Mouse (Mus musculus) stomach, postnatal 0 days (tissue): ENCODE results near the gene Fgfr2. TPM values are rescaled to one million over a fixed set of nuclear protein-coding genes. Genes with fewer than 3 reads are reported as not detected.

Experiments
- ATAC-seq: fragments of 200-750 bp; cut with Nextera tagmentation; 2 replicates; pipeline ENCODE4 v1.8.0; 2017; ENCODE audit not compliant: low FRiP score, low TSS enrichment
- DNase-seq: peaks from one replicate; pipeline ENCODE4 v3.0.0-alpha.2; 2016; ENCODE audit warnings: low spot score
- H3K27ac ChIP-seq: fragments of 300-500 bp; sonication (generic); replicated peaks from 2 replicates; pipeline ENCODE4 v1.5.1; 2014; ENCODE audit warnings: mild to moderate bottlenecking, control low read depth
- H3K27me3 ChIP-seq: fragments of 300-500 bp; sonication (generic); 2 replicates; pipeline ENCODE4 v1.6.1; 2014; ENCODE audit warnings: low read length; ENCODE audit not compliant: control insufficient read depth, insufficient read depth
- H3K36me3 ChIP-seq: fragments of 300-500 bp; sonication (generic); 2 replicates; pipeline ENCODE4 v1.6.1; 2014; ENCODE audit warnings: low read length, mixed read lengths; ENCODE audit not compliant: control insufficient read depth, insufficient read depth
- H3K4me1 ChIP-seq: fragments of 300-500 bp; sonication (generic); replicated peaks from 2 replicates; pipeline ENCODE4 v1.6.1; 2014; ENCODE audit warnings: antibody characterized with exemption; ENCODE audit not compliant: control insufficient read depth, insufficient read depth
- H3K4me2 ChIP-seq: fragments of 300-500 bp; sonication (generic); replicated peaks from 2 replicates; pipeline ENCODE4 v1.6.1; 2014; ENCODE audit warnings: low read depth, mild to moderate bottlenecking, control low read depth, moderate library complexity
- H3K4me3 ChIP-seq: fragments of 300-500 bp; sonication (generic); 2 replicates; pipeline ENCODE4 v1.5.1; 2014; ENCODE audit warnings: low read depth, low read length, control low read depth
- H3K9ac ChIP-seq: fragments of 300-500 bp; sonication (generic); 2 replicates; pipeline ENCODE4 v1.6.1; 2014; ENCODE audit warnings: mild to moderate bottlenecking, low read length, control low read depth, mixed read lengths
- H3K9me3 ChIP-seq: fragments of 300-500 bp; sonication (generic); 2 replicates; pipeline ENCODE4 v1.6.1; 2016; ENCODE audit warnings: low read length; ENCODE audit not compliant: control insufficient read depth
- CTCF ChIP-seq: IDR thresholded peaks from 2 replicates; pipeline ENCODE4 v1.5.1; 2016; ENCODE audit warnings: antibody characterized with exemption, low read depth, mild to moderate bottlenecking, moderate library complexity
- EP300 ChIP-seq: optimal IDR thresholded peaks from 2 replicates; pipeline ENCODE3; 2016; ENCODE audit warnings: antibody characterized with exemption
- WGBS: fragments of 180-500 bp; shearing (Covaris S2); extraction: QIAGEN DNeasy Blood & Tissue Kit; methylation state at CpG from one replicate; pipeline ENCODE4 v1.1.7; 2014; 5-methylcytosine and 5-hydroxymethylcytosine counted together
- polyA plus RNA-seq: library from polyadenylated mRNA; unstranded; fragments of >200 nt; fragmentation: Nextera tagmentation; extraction: Ambion mirVana; gene quantifications from 2 replicates; pipeline ENCODE4 v1.2.1, GENCODE M21; 2015

Gene Fgfr2
- polyA plus RNA-seq, 1 experiment from 2014 or later = 60.8 TPM

DNA sequence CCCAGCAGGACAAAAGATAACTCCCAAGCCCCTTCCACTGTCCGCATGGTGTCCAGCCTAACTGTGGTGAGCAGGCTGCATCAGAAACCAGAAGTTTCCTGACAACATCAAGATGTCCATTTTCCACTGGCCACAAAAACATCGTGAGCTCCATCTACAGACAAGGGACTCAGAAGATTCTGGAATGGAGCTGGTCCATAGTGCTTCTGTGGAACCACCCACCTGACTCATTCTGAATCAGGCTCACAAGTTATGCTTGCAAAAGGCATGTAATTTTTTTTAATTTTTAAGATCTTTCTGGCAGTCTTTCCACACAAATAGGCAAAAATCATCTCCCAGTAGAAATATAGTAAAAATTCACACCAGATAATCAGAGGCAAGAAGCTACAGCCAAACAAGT lies 2935.0 kb downstream of the Fgfr2 start:
- no peak overlapping the region for H3K27ac ChIP-seq
- no peaks in the 10 kb centered on the region for H3K27me3 ChIP-seq
- no peak overlapping the region for H3K4me2 ChIP-seq
- no peak overlapping the region for H3K9ac ChIP-seq
- WGBS = 86% methylated on average over 2 of the region's 2 CpGs
- ATAC-seq (no peak), DNase-seq (no peak)
- no peak overlapping the region for H3K4me3 ChIP-seq
- TF ChIP-seq CTCF (0 out of 2 replicates have a peak, but pooled peaks have one; percentile 10), EP300 (no peak)
- H3K36me3 ChIP-seq = peaks cover 14% of the 10 kb centered on the region
- H3K4me1 ChIP-seq = no peaks in the 10 kb centered on the region; the same call in 1 of the 2 replicates
- H3K9me3 ChIP-seq = no peaks in the 10 kb centered on the region

DNA sequence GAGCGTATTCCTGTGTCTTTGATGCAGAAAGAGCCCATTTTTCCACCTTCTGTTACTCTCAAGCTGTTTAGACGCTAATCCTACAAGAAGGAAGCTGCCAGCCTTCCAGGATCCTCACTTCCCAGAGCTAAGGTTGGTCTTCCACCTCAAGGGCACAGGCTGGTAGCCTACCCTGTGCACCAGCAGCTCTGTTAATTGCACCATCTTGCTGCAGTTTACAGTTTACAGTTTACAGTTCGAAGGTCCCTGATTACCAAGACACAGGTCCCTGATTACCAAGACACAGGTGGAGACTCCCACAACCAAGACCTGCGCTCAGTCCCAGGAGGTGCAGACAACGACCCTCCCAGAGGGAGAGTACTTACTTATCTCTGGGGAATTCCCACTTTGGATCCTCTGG lies 2938.3 kb downstream of the Fgfr2 start:
- Histone ChIP-seq H3K4me1 (no peaks in the 10 kb centered on the region), H3K27me3 (no peaks in the 10 kb centered on the region), H3K27ac (no peak overlapping the region), H3K9ac (no peak overlapping the region), H3K9me3 (no peaks in the 10 kb centered on the region), H3K4me3 (no peak overlapping the region), H3K4me2 (no peak overlapping the region), H3K36me3 (peaks cover 16% of the 10 kb centered on the region)
- TF ChIP-seq CTCF = no peak
- no peak for TF ChIP-seq EP300
- DNase-seq (no peak), ATAC-seq (no peak)
- WGBS = 83% methylated on average over 5 of the region's 5 CpGs

DNA sequence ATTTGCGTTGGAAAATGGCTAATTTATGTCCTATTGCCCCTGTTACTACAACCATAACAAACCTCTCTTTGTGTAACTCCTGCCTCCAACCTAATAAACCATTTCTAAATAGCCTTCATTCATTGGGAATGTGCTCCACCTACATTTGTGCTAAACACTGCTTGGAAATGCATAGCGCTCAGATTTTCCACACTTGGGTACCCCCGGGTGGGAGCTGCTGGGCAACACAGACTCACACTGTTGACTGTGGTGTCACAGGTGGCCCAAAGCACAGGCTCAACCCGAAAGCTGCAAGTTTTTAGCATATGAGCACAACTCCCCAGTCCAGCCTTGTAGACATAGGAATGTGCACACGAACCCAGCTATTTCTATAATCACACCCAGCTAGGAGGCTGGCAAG lies 2939.2 kb downstream of the Fgfr2 start:
- no peak overlapping the region for H3K4me3 ChIP-seq
- no peak overlapping the region for H3K27ac ChIP-seq
- H3K9ac ChIP-seq = no peak overlapping the region
- no peak for TF ChIP-seq CTCF
- TF ChIP-seq EP300 = no peak
- DNase-seq (no peak), ATAC-seq (no peak)
- 64% methylated on average over 5 of the region's 5 CpGs for WGBS
- peaks cover 16% of the 10 kb centered on the region for H3K36me3 ChIP-seq
- H3K9me3 ChIP-seq = no peaks in the 10 kb centered on the region
- H3K4me1 ChIP-seq = no peaks in the 10 kb centered on the region
- H3K4me2 ChIP-seq = no peak overlapping the region
- no peaks in the 10 kb centered on the region for H3K27me3 ChIP-seq

DNA sequence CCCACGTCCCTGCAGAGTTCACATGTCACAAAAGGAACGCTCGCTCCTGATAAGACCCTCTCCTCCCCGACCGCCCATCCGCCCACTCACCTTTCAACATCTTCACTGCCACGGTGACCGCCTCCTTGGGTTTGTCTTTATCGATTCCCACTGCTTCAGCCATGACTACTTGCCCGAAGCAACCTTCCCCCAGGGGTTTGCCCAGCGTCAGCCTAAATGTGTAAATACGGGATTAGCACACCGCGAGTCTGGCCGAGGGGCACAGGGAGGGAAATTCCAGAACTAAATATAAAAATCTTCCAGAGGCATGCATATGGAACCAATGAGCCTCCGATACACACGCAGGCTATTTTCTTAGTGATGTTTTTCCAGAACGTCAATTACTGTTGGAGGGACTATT lies 2940.6 kb downstream of the Fgfr2 start:
- DNase-seq (no peak), ATAC-seq (no peak)
- Histone ChIP-seq H3K4me2 (no peak overlapping the region), H3K4me1 (no peaks in the 10 kb centered on the region), H3K36me3 (peaks cover 22% of the 10 kb centered on the region), H3K4me3 (no peak overlapping the region), H3K27ac (no peak overlapping the region; the same call in 1 of the 2 replicates), H3K9me3 (no peaks in the 10 kb centered on the region), H3K9ac (no peak overlapping the region), H3K27me3 (no peaks in the 10 kb centered on the region)
- 29% methylated on average over 18 of the region's 18 CpGs for WGBS
- TF ChIP-seq CTCF = no peak
- TF ChIP-seq EP300 = no peak

DNA sequence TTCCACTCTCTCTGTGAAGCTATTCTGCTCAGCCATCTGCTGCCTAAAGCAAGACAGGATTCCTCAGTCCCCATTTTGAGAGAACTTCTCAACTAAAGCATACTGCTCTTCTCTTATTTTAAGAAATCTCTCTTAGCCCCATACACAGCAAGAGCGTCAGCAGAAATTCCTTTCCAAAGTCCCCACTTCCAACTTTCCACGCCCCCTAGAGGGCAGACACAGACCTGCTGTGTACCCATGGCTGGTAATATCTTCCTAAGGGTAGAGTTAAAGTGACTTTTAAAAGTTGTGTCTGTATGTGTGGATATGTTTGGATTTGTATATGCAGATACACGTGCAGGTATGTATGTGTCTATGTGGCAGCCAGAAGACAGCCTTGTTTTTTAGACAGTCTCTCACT lies 2944.2 kb downstream of the Fgfr2 start:
- peaks cover 17% of the 10 kb centered on the region for H3K36me3 ChIP-seq
- TF ChIP-seq CTCF (peak; percentile 66), EP300 (no peak)
- no peak overlapping the region for H3K9ac ChIP-seq
- no peak overlapping the region for H3K4me2 ChIP-seq
- ATAC-seq (no peak), DNase-seq (no peak)
- H3K27me3 ChIP-seq = no peaks in the 10 kb centered on the region
- H3K9me3 ChIP-seq = no peaks in the 10 kb centered on the region
- WGBS = 61% methylated on average over 3 of the region's 3 CpGs
- H3K4me3 ChIP-seq = no peak overlapping the region
- H3K4me1 ChIP-seq = 0 out of 2 replicates have a peak, but pooled peaks cover 2% of the 10 kb centered on the region
- H3K27ac ChIP-seq = no peak overlapping the region

DNA sequence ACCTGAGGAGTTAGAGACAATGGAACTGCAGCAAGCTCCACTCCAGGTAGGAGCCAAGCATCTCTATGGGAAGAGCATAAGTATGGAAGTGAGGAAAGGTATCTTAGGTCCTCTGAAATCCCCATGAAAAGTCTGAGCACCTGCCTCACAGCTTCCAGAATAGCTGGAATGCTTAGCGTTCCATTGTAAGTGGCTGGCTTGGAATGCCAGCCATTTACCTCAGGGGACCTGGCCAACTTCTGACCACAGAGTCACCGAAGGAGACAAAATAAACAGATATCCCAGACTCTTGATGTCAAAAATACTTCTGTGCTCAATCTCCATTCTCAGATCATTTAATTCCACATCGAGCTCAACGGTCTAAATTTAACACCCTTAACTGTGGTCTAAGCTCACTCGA lies 2946.1 kb downstream of the Fgfr2 start:
- Histone ChIP-seq H3K9me3 (no peaks in the 10 kb centered on the region), H3K36me3 (peaks cover 19% of the 10 kb centered on the region), H3K27ac (no peak overlapping the region), H3K4me3 (no peak overlapping the region), H3K27me3 (no peaks in the 10 kb centered on the region), H3K9ac (no peak overlapping the region), H3K4me2 (no peak overlapping the region), H3K4me1 (0 out of 2 replicates have a peak, but pooled peaks cover 2% of the 10 kb centered on the region)
- ATAC-seq = no peak
- 59% methylated on average over 5 of the region's 5 CpGs for WGBS
- TF ChIP-seq CTCF (no peak), EP300 (no peak)
- DNase-seq = no peak
